Mouse (Mus musculus): Measurements from ENCODE around the gene Armh3. TPM values are rescaled to one million over a fixed set of nuclear protein-coding genes. Genes with fewer than 3 reads are reported as not detected.
"Not testable (repeated sequence)": the region's sequence is repeated elsewhere in the genome, so short reads cannot be mapped to it uniquely, and the experiment has no call there.

Armh3 gene
- polyA plus RNA-seq, 1 experiment from 2014 or later = 18.5 TPM

DNA sequence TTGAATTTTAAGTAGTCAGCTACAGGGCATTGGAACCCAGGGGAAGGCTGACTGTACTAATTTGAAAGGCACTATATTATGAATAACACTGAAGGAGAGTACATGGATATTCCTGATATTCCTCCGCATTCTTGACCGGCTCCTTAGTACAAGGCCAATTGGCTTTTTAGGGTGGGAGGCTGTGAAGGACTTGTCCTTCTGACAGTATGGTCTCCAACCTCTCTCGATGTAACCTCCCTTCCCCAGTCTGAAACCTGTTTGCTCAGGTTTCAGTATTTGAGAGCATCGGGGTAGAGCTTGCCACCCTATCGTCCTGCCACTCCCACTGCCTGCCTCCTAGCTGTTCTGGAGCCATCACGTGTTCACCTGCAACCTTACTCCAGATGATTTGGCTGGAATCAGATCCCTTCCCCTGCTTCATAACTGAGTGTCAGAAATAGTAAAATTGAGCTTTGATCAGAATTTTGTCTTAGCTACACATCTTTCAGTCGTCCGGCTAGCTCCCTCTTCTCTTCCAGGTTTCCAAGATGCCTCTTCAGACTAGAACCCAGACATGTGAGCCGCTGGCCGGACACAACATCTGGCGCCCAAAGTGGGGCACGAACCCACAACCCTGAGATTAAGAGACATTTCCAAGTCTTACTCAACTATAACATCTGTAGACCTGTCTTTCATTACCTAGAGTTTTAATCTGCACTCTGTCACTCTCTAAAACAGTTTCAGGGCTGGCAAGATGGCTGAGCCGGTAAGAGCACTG is 4.1 kb downstream of the Armh3 start:
- DNase-seq (ENCODE audit: extremely low spot score, low spot score) = no peak
- Histone ChIP-seq H3K27me3 (ENCODE audit: poor library complexity, severe bottlenecking) (no peaks in the 10 kb centered on the region), H3K27ac (no peak overlapping the region), H3K36me3 (replicated peaks) (peaks cover 24% of the 10 kb centered on the region), H3K4me3 (no peak overlapping the region), H3K9me3 (peaks cover 15% of the 10 kb centered on the region), H3K4me1 (peaks cover 19% of the 10 kb centered on the region)
- 95% methylated on average over 13 of the region's 13 CpGs for WGBS

DNA sequence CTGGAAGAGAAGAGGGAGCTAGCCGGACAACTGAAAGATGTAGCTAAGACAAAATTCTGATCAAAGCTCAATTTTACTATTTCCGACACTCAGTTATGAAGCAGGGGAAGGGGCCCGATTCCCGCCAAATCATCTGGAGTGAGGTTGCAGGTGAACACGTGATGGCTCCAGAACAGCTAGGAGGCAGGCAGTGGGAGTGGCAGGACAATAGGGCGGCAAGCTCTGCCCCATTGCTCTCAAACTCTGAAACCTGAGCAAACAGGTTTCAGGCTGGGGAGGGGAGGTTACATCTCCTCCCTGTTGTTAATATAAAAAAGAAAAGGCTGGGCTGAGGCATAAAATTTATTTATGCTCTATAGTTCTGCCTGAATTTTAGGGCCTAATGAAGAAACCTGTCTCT is 4.8 kb downstream of the Armh3 start:
- not testable (repeated sequence) for H3K27ac ChIP-seq; DNase-seq (ENCODE audit: extremely low spot score, low spot score); H3K4me3 ChIP-seq; H3K27me3 ChIP-seq (ENCODE audit: poor library complexity, severe bottlenecking)
- WGBS = 86% methylated on average over 6 of the region's 6 CpGs
- peaks cover 15% of the 10 kb centered on the region for H3K9me3 ChIP-seq
- peaks cover 29% of the 10 kb centered on the region for H3K36me3 ChIP-seq (replicated peaks)
- peaks cover 13% of the 10 kb centered on the region for H3K4me1 ChIP-seq

DNA sequence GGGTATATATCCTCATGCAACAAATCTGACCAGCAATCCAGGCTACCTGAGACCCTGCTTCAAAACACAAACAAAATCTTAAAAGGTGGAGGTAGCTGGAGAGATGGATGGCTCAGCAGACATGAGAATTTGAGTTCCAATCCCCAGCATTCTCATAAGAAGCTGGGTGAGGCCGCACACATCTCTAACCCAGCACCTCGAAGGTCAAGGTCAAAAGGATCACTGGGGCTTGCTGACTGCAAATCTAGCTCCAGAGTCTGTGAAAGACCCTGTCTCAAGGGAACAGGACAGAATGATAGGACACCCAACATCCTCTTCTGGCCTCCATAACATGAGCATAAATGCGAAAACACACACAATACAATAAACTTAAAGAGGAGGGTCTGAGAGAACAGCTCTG is 7.1 kb downstream of the Armh3 start:
- WGBS = 95% methylated on average over 3 of the region's 3 CpGs

DNA sequence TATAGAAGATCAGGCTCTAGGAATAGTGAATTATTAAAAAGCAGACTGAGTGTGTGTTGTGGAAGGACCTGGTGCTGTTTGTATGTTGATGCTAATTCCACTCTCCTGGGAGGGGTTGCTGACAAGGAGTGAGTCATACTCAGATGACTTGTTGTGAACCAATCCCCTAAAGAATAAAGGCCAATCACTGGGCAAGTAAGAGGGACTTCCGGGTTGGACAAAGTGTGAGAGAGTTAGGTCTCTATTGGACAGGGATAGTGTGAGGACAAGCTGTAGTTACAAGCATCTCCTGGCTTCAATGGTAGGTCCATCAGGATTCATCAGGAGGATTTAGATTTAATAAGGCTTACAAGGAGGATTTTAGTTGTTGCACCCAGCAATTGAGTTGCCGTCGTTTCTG is 10.1 kb downstream of the Armh3 start:
- Histone ChIP-seq H3K36me3 (replicated peaks) (peaks cover 13% of the 10 kb centered on the region), H3K4me3 (no peak overlapping the region), H3K4me1 (no peaks in the 10 kb centered on the region), H3K9me3 (no peaks in the 10 kb centered on the region), H3K27me3 (ENCODE audit: poor library complexity, severe bottlenecking) (no peaks in the 10 kb centered on the region), H3K27ac (no peak overlapping the region)
- 97% methylated on average over 3 of the region's 3 CpGs for WGBS
- no peak for DNase-seq (ENCODE audit: extremely low spot score, low spot score)

More for the DNA sequence above, 7.1 kb downstream of the Armh3 start:
- H3K27ac ChIP-seq = no peak overlapping the region
- DNase-seq (ENCODE audit: extremely low spot score, low spot score) = no peak
- no peaks in the 10 kb centered on the region for H3K27me3 ChIP-seq (ENCODE audit: poor library complexity, severe bottlenecking)
- H3K4me3 ChIP-seq = no peak overlapping the region
- no peaks in the 10 kb centered on the region for H3K4me1 ChIP-seq
- peaks cover 34% of the 10 kb centered on the region for H3K36me3 ChIP-seq (replicated peaks)
- peaks cover 15% of the 10 kb centered on the region for H3K9me3 ChIP-seq

DNA sequence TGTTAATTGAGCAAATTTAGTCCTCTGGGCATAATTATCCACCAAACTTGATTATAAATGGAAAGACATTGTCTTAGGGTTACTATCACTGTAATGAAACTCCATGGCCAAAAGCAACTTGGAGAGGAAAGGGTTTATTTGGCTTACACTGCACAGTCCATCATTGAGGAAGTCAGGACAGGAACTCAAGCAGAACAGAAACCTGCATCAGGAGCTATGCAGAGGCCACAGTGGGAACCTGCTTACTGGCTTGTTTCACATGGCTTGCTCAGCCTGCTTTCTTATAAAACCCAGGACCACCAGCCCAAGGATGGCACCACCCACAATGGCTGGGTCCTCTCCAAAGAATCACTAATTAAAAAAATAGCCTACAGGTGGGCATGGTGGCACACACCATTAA is 13.9 kb downstream of the Armh3 start:
- DNase-seq (ENCODE audit: extremely low spot score, low spot score) = no peak
- no peaks in the 10 kb centered on the region for H3K4me1 ChIP-seq
- no peak overlapping the region for H3K27ac ChIP-seq
- H3K4me3 ChIP-seq = no peak overlapping the region
- H3K27me3 ChIP-seq (ENCODE audit: poor library complexity, severe bottlenecking) = no peaks in the 10 kb centered on the region
- peaks cover 19% of the 10 kb centered on the region for H3K36me3 ChIP-seq (replicated peaks)
- H3K9me3 ChIP-seq = no peaks in the 10 kb centered on the region

DNA sequence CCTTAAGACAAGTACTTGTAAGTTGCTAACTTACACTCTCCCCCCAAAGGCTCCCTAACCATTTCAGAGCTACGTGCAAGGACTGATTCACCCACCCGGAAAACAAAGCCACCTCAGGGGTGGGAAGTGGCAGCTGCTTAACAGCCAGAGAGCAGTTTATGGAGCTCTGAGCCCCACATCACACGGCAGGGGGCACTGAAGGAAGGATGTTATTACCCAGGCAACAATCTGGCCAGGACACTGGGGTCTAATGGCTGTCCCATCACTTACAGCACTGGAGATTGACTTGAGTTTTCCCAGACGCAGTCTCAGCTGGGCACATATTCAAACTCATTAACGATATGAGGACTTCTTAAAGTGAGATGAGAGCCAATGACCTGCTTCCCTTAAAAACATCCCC is 37.5 kb downstream of the Armh3 start:
- Histone ChIP-seq H3K27me3 (ENCODE audit: poor library complexity, severe bottlenecking) (no peaks in the 10 kb centered on the region), H3K9me3 (no peaks in the 10 kb centered on the region), H3K27ac (no peak overlapping the region), H3K36me3 (replicated peaks) (peaks cover 39% of the 10 kb centered on the region), H3K4me3 (no peak overlapping the region), H3K4me1 (peaks cover 7% of the 10 kb centered on the region; the same call in 1 of the 2 replicates)
- WGBS = 47% methylated on average over 5 of the region's 5 CpGs
- DNase-seq (ENCODE audit: extremely low spot score, low spot score) = no peak

DNA sequence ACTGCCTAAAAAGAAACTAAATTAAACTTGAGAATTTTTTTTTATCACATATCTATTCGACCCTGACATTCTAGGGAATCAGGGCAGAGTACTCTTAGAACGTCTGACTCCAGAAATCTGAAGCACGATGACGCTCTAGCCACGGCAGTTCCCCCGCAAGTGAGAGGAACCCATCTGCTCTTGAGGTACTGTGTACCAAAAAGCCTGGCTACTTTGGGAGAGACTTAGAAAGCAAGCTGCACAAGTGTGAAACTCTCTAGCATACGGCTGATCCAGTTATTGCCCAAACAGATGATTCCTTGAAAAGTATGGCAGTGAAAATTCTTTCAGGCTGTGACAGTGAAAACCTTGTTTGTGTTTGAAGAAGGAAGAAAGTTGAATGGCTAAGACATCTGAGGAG is 41.6 kb downstream of the Armh3 start:
- no peak for DNase-seq (ENCODE audit: extremely low spot score, low spot score)
- Histone ChIP-seq H3K27ac (no peak overlapping the region), H3K36me3 (replicated peaks) (peaks cover 28% of the 10 kb centered on the region), H3K27me3 (ENCODE audit: poor library complexity, severe bottlenecking) (no peaks in the 10 kb centered on the region), H3K9me3 (no peaks in the 10 kb centered on the region), H3K4me3 (no peak overlapping the region), H3K4me1 (peaks cover 7% of the 10 kb centered on the region; the same call in 1 of the 2 replicates)
- WGBS = 93% methylated on average over 7 of the region's 7 CpGs

DNA sequence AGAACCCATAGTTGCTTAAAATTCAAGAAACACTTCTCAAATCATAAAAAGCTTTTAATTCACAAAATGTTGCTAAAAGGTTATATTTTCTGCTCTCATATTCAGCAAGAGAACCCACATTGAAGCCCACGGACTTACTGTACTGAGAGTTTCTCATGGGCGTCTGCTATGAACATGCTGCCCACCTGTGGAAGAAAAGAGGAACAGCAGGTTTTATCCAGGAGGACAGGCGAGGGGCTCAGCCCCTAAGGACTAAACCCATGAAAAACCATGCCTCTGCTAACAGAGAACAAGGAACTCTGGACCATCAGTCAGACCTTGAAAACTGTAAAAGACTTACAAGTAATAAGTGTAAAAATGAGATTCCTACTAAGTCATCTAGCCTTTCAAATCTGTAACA is 45.0 kb downstream of the Armh3 start:
- 10% methylated on average over 3 of the region's 3 CpGs for WGBS
- DNase-seq (ENCODE audit: extremely low spot score, low spot score) = no peak
- H3K36me3 ChIP-seq (replicated peaks) = peaks cover 27% of the 10 kb centered on the region
- H3K4me3 ChIP-seq = no peak overlapping the region
- H3K27ac ChIP-seq = no peak overlapping the region
- no peaks in the 10 kb centered on the region for H3K27me3 ChIP-seq (ENCODE audit: poor library complexity, severe bottlenecking)
- no peaks in the 10 kb centered on the region for H3K9me3 ChIP-seq
- no peaks in the 10 kb centered on the region for H3K4me1 ChIP-seq

DNA sequence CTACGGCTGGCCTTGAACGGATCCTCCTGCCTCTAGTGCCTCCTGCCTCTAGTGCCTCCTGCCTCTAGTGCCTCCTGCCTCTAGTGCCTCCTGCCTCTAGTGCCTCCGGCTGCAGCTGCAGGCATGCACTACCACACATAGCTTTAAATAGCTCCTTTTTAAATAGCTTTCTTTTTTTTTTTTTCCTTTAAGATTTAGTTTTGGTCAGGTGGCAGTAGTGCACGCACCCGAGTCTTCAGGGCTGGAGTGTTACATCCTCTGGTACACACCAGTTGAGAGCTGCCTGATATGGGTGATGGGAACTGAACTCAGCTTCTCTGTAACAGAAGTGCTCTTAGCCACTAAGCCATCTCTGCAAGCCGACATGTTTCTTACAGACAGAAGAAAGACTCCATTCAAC is 49.1 kb downstream of the Armh3 start:
- H3K27me3 ChIP-seq (ENCODE audit: poor library complexity, severe bottlenecking) = no peaks in the 10 kb centered on the region
- no peak overlapping the region for H3K4me3 ChIP-seq
- H3K27ac ChIP-seq = no peak overlapping the region
- 88% methylated on average over 6 of the region's 6 CpGs for WGBS
- no peaks in the 10 kb centered on the region for H3K9me3 ChIP-seq
- DNase-seq (ENCODE audit: extremely low spot score, low spot score) = no peak
- H3K36me3 ChIP-seq (replicated peaks) = peaks cover 22% of the 10 kb centered on the region
- H3K4me1 ChIP-seq = no peaks in the 10 kb centered on the region

DNA sequence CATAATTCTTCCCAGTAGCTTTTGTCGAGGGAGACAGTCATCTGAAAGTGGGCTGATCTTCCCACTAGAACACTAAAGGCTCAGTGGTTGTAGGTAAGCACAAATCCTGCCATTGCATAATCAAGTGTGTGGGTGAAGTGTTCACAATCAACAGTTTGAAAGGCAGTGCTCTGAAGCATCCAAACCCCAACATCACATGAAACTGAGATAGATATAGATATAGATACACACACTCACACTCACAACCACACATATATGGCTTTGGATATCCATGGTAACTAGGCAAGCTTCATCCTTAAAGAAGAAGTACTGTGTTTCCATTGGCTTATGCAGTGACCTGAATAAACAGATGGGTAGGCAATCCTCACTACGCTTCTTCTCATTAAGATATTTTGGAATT is 50.5 kb downstream of the Armh3 start:
- Histone ChIP-seq H3K27ac (no peak overlapping the region), H3K9me3 (no peaks in the 10 kb centered on the region), H3K4me1 (no peaks in the 10 kb centered on the region), H3K4me3 (no peak overlapping the region), H3K36me3 (replicated peaks) (peaks cover 23% of the 10 kb centered on the region), H3K27me3 (ENCODE audit: poor library complexity, severe bottlenecking) (no peaks in the 10 kb centered on the region)
- DNase-seq (ENCODE audit: extremely low spot score, low spot score) = no peak
- 89% methylated on average over 2 of the region's 2 CpGs for WGBS

DNA sequence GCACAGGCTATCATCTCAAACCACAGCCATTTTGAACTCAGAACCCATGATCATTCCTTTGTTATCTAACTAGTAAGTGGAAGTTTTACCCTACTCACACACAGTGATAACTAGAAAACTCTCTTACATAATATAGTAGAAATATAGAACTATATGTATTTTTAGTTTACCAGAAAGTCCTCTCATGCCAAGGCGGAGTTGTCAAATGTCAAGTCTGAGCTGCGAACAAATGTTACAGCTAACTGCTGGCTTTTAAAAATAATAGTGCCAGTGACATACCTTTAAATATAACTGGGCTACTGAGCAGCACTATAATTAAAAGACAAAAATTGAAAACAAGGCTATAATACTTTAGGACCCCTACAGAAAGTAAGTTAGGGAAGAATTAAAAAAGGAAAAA is 51.0 kb downstream of the Armh3 start:
- Histone ChIP-seq H3K36me3 (replicated peaks) (peaks cover 23% of the 10 kb centered on the region), H3K9me3 (no peaks in the 10 kb centered on the region), H3K4me3 (no peak overlapping the region), H3K4me1 (no peaks in the 10 kb centered on the region), H3K27ac (no peak overlapping the region), H3K27me3 (ENCODE audit: poor library complexity, severe bottlenecking) (no peaks in the 10 kb centered on the region)
- WGBS = 96% methylated on average over 2 of the region's 2 CpGs
- no peak for DNase-seq (ENCODE audit: extremely low spot score, low spot score)

DNA sequence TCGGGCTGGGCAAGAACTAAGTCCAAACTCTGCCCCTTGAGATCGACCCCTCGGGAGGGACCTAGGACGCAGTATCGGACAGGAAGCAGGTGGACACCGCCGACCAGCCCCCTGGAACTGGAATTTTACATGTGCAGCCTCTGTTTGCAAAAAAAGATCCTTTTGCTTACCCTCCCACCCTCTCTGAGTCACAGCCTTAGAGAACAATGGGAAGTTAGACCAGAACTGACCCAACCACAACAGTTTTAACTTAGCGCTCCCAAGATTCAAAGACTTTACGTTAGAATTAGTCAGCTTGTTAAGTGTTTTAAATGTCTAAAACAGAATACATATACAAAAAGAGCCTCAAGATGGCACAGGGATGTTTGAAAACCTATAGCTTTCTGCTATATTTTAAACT is 51.7 kb downstream of the Armh3 start:
- Histone ChIP-seq H3K9me3 (no peaks in the 10 kb centered on the region), H3K4me1 (no peaks in the 10 kb centered on the region), H3K36me3 (replicated peaks) (peaks cover 23% of the 10 kb centered on the region), H3K4me3 (no peak overlapping the region), H3K27me3 (ENCODE audit: poor library complexity, severe bottlenecking) (no peaks in the 10 kb centered on the region), H3K27ac (no peak overlapping the region)
- WGBS = 94% methylated on average over 9 of the region's 9 CpGs
- no peak for DNase-seq (ENCODE audit: extremely low spot score, low spot score)

DNA sequence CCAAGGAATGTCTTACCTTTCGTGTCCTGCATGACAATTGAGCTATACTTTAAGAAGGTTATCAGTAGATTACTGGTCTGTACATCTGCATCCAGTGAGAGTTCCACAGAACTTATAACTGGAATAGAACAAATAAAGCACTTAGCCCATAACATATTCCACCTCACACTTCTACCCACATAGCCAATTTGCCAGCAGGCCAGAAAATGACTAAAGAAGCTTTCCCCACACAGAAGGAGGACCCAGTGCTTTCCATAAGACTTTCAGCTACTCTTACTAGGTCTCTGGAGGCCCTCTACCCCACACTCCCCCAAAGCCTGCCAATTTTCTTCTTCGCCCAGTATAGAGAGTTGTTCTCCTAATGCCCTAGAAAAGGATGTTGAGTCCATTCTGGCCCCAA is 52.3 kb downstream of the Armh3 start:
- Histone ChIP-seq H3K4me3 (no peak overlapping the region), H3K36me3 (replicated peaks) (peaks cover 23% of the 10 kb centered on the region), H3K27me3 (ENCODE audit: poor library complexity, severe bottlenecking) (no peaks in the 10 kb centered on the region), H3K27ac (no peak overlapping the region), H3K9me3 (no peaks in the 10 kb centered on the region), H3K4me1 (no peaks in the 10 kb centered on the region)
- DNase-seq (ENCODE audit: extremely low spot score, low spot score) = no peak
- WGBS = 92% methylated on average over 2 of the region's 2 CpGs

DNA sequence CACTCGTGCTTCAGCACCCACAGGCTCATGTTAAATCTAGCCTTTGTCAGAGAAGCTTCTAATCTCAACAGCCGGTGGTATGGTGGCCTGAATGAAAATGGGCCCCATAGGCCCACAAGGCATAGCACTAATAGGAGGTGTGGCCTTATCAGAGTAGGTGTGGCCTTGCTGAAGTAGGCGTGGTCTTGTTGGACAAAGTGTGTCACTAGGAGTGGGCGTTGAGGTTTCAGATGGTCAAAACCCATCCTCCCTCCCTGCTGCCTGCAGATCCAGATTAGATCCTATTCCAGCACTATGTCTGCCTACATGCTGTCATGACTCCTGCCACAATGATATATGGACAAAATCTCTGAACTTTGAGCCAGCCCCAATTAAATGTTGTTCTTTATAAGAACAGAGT is 54.5 kb downstream of the Armh3 start:
- Histone ChIP-seq H3K27me3 (ENCODE audit: poor library complexity, severe bottlenecking) (no peaks in the 10 kb centered on the region), H3K4me1 (no peaks in the 10 kb centered on the region)
- WGBS = 76% methylated on average over 4 of the region's 4 CpGs

More for the DNA sequence above, 54.5 kb downstream of the Armh3 start:
- Histone ChIP-seq H3K9me3 (no peaks in the 10 kb centered on the region), H3K27ac (no peak overlapping the region), H3K4me3 (no peak overlapping the region), H3K36me3 (replicated peaks) (peaks cover 23% of the 10 kb centered on the region)
- DNase-seq (ENCODE audit: extremely low spot score, low spot score) = no peak
